Mouse (Mus musculus) midbrain, embryonic 11.5 days (tissue): ENCODE measurements around the gene Atf4. TPM values are rescaled to one million over a fixed set of nuclear protein-coding genes. Genes with fewer than 3 reads are reported as not detected.

Source experiments
- ATAC-seq: fragments of 200-750 bp; cut with Nextera tagmentation; 2 replicates; pipeline ENCODE4 v1.8.0; 2017; ENCODE audit warnings: moderate TSS enrichment, moderate library complexity; ENCODE audit not compliant: low FRiP score
- DNase-seq: peaks from one replicate; pipeline ENCODE4 v3.0.0; 2015; ENCODE audit warnings: low spot score; ENCODE audit errors: missing footprints
- H3K27ac ChIP-seq: fragments of 300-500 bp; sonication (generic); 2 replicates; pipeline ENCODE4 v1.5.1; 2014; ENCODE audit warnings: low read depth, low read length
- H3K27me3 ChIP-seq: fragments of 300-500 bp; sonication (generic); 2 replicates; pipeline ENCODE4 v1.6.1; 2014; ENCODE audit warnings: mild to moderate bottlenecking, low read length, moderate library complexity, mixed read lengths; ENCODE audit not compliant: control insufficient read depth, insufficient read depth
- H3K36me3 ChIP-seq: fragments of 300-500 bp; sonication (generic); 2 replicates; pipeline ENCODE4 v1.6.1; 2014; ENCODE audit warnings: mild to moderate bottlenecking, low read length, moderate library complexity, mixed read lengths; ENCODE audit not compliant: control insufficient read depth, insufficient read depth
- H3K4me1 ChIP-seq: fragments of 300-500 bp; sonication (generic); 2 replicates; pipeline ENCODE4 v1.6.1; 2014; ENCODE audit warnings: low read length; ENCODE audit not compliant: control insufficient read depth, insufficient read depth
- H3K4me2 ChIP-seq: fragments of 300-500 bp; sonication (generic); 2 replicates; pipeline ENCODE4 v1.6.1; 2014; ENCODE audit warnings: mild to moderate bottlenecking, moderate library complexity
- H3K4me3 ChIP-seq: fragments of 300-500 bp; sonication (generic); 2 replicates; pipeline ENCODE4 v1.5.1; 2014; ENCODE audit warnings: low read depth, low read length
- H3K9ac ChIP-seq: fragments of 300-500 bp; sonication (generic); 2 replicates; pipeline ENCODE4 v1.6.1; 2014; ENCODE audit warnings: low read length
- H3K9me3 ChIP-seq: fragments of 300-500 bp; sonication (generic); 2 replicates; pipeline ENCODE4 v1.6.1; 2016; ENCODE audit warnings: low read length; ENCODE audit not compliant: control insufficient read depth
- WGBS: fragments of 180-500 bp; shearing (Covaris S2); extraction: QIAGEN DNeasy Blood & Tissue Kit; methylation state at CpG from one replicate; pipeline ENCODE4 v1.1.7; 2014; 5-methylcytosine and 5-hydroxymethylcytosine counted together
- polyA plus RNA-seq: library from polyadenylated mRNA; unstranded; fragments of >200 nt; fragmentation: Nextera tagmentation; extraction: Ambion mirVana; gene quantifications from 2 replicates; pipeline ENCODE4 v1.2.1, GENCODE M21; 2014

Atf4 gene
- polyA plus RNA-seq, 1 experiment from 2014 or later: 144 TPM

DNA sequence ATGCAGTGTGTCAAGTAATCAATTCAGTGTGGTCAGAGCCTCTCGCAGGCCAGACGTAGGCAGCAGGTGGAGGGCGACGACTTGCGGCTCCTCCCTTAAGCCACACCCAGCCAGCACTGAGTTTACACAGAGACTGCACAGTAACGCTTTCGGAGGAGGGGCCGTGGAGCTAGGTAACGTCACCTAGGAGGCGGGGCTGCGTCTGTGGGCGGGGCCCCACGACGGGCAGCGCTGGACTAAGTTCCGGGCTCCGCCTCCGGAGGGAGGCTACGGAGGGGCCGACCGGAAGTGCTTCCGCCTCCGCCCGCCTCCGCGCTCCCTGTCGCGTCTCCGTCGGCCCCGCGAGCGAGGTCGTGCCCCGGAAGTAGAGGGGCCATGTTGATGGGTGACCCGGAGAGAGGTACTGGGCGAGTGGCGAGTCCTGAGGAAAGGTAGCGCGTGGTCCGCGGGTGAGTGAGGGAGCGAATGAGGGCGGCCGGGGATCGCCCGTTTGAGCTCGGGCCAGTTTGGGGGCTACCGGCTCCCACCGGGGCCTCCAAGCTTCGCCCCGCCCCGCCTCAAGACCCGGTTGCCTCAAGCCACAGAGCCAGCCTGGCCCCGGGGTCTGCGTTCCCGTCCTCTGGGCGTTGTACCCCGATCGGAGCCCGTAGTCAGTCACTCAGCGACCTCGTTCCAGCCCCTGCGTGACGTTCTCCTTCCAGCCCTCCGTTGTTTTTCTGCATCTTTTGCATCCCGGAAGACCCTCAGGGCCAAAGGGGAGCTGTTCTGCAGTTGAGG lies 21.1 kb upstream of the Atf4 start, which contains the start of gene Mief1:
Gene Mief1, plus strand, starts transcription at position 286 of the 777 bp plus-strand sequence.
- Histone ChIP-seq H3K27ac (peak within 1 kb of the TSS; percentile 38), H3K9me3 (no peaks in the 10 kb centered on the region), H3K4me2 (peak within 1 kb of the TSS; percentile 83), H3K9ac (peak within 1 kb of the TSS; percentile 87), H3K4me1 (peaks cover 7% of the 10 kb centered on the region), H3K4me3 (peak within 1 kb of the TSS; percentile 88), H3K36me3 (peaks cover 13% of the 10 kb centered on the region; the same call in 1 of the 2 replicates), H3K27me3 (no peaks in the 10 kb centered on the region)
- peak; percentile 100 for DNase-seq
- under 1% methylated on average over 64 of the region's 67 CpGs for WGBS
- peak; percentile 98 for ATAC-seq

- no peak for DNase-seq
- no peaks in the 10 kb centered on the region for H3K9me3 ChIP-seq
- 95% methylated on average over 9 of the region's 9 CpGs for WGBS
- H3K36me3 ChIP-seq: peaks cover 13% of the 10 kb centered on the region; the same call in 1 of the 2 replicates
- H3K27ac ChIP-seq: no peak within 1 kb of the TSS
- H3K27me3 ChIP-seq: no peaks in the 10 kb centered on the region
- peaks cover 7% of the 10 kb centered on the region for H3K4me1 ChIP-seq
- ATAC-seq: no peak
- peak within 1 kb of the TSS; percentile 88 for H3K4me3 ChIP-seq
- H3K4me2 ChIP-seq: peak within 1 kb of the TSS; percentile 83
- peak within 1 kb of the TSS; percentile 87 for H3K9ac ChIP-seq
Observed at GRCm38 (mm10) chr15:80235535-80235934, 19.4 kb upstream of the Atf4 start, which contains the start of gene AC140267.1. AC140267.1 (plus strand) TSS chr15:80235835.

DNA sequence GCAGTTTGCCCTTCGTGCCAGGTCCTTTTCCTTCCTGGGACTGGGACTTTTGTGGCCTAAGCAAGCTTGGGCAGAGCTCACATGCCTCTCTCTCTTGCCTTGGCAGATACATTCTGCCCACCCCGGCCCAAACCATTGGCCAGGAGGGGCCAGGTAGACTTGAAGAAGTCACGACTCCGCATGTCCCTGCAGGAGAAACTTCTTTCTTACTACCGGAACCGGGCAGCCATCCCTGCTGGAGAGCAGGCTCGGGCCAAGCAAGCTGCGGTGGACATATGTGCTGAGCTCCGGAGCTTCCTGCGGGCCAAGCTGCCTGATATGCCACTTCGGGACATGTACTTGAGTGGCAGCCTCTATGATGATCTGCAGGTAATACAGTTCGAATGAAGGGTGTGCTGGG lies 6.8 kb upstream of the Atf4 start:
- no peak overlapping the region for H3K9ac ChIP-seq
- 96% methylated on average over 12 of the region's 12 CpGs for WGBS
- H3K4me2 ChIP-seq: no peak overlapping the region
- no peak overlapping the region for H3K27ac ChIP-seq
- H3K27me3 ChIP-seq: no peaks in the 10 kb centered on the region
- H3K9me3 ChIP-seq: no peaks in the 10 kb centered on the region
- ATAC-seq (no peak), DNase-seq (peak; percentile 33)
- no peaks in the 10 kb centered on the region for H3K4me1 ChIP-seq
- H3K36me3 ChIP-seq: peaks cover 31% of the 10 kb centered on the region
- H3K4me3 ChIP-seq: no peak overlapping the region

- Histone ChIP-seq H3K27ac (no peak overlapping the region), H3K36me3 (peaks cover 28% of the 10 kb centered on the region), H3K27me3 (no peaks in the 10 kb centered on the region), H3K9me3 (no peaks in the 10 kb centered on the region), H3K4me2 (no peak overlapping the region), H3K4me1 (no peaks in the 10 kb centered on the region), H3K4me3 (no peak overlapping the region), H3K9ac (no peak overlapping the region)
- DNase-seq (peak; percentile 57), ATAC-seq (no peak)
- 100% methylated on average over 1 of the region's 1 CpGs for WGBS
Observed at GRCm38 (mm10) chr15:80248596-80248995, 6.4 kb upstream of the Atf4 start.

DNA sequence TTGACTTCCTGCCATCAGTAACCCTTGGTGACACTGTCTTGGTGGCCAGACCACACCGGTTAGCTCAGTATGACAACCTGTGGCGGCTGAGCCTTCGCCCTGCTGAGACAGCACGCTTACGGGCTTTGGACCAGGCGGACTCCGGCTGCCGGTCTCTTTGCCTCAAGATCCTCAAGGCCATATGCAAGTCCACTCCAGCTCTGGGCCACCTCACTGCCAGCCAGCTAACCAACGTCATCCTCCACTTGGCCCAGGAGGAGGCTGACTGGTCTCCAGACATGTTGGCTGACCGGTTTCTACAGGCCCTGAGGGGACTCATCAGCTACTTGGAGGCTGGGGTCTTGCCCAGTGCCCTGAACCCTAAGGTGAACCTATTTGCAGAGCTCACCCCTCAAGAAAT lies 5.3 kb upstream of the Atf4 start:
- Histone ChIP-seq H3K9me3 (no peaks in the 10 kb centered on the region), H3K36me3 (peaks cover 28% of the 10 kb centered on the region), H3K4me2 (no peak overlapping the region), H3K27me3 (no peaks in the 10 kb centered on the region), H3K9ac (no peak overlapping the region), H3K4me1 (peaks cover 6% of the 10 kb centered on the region), H3K4me3 (no peak overlapping the region), H3K27ac (no peak overlapping the region)
- WGBS: 96% methylated on average over 10 of the region's 10 CpGs
- DNase-seq (no peak), ATAC-seq (no peak)

DNA sequence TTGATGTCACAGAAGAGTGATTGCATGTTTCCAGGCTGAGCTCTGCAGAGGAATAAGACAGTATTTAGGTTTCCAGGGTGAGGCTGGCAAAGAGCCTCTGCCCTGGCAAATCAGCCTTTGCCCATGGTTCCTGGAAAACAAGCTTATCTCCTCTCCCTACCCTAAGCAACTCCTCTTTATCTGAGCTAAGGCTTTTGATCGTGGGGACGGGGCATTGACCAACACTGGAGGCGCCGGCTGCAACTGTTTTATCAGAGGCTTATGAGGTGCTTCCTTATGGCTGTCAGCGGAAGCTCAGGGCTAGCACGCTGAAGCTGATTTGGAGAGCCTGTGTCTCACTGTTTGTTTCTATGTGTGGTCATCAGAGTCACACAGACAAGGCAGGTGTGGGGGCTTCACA lies 4.4 kb upstream of the Atf4 start:
- ATAC-seq: no peak
- Histone ChIP-seq H3K4me1 (peaks cover 6% of the 10 kb centered on the region), H3K9me3 (no peaks in the 10 kb centered on the region)

DNA sequence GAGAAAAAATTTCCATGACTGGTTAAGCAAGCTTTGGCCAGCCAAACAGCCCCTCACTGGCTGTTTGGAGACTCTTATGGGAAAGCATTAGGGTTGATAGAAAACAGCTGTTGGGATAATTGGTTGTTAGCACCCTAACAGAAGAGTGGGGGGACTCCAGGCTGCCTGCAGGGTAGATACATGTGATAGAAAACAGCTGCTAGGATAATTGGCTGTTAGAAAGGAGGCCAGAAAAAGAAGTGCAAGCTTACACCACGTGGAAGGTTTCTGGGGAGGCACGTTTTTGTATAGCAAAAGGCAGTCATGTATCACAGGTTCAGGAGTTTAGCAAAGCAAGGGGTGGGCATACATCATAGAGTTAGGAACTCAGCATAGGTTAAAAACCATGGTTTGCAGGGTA lies 1.5 kb upstream of the Atf4 start:
- Histone ChIP-seq H3K4me2 (no peak overlapping the region), H3K4me3 (no peak overlapping the region), H3K9me3 (no peaks in the 10 kb centered on the region), H3K36me3 (peaks cover 27% of the 10 kb centered on the region), H3K4me1 (peaks cover 16% of the 10 kb centered on the region), H3K9ac (no peak overlapping the region), H3K27ac (no peak overlapping the region; the same call in 1 of the 2 replicates), H3K27me3 (no peaks in the 10 kb centered on the region)
- WGBS: 52% methylated on average over 2 of the region's 2 CpGs
- no peak for ATAC-seq
- no peak for DNase-seq

More for the DNA sequence above, 4.4 kb upstream of the Atf4 start:
- Histone ChIP-seq H3K4me3 (no peak overlapping the region), H3K36me3 (peaks cover 24% of the 10 kb centered on the region), H3K9ac (no peak overlapping the region), H3K4me2 (no peak overlapping the region), H3K27me3 (no peaks in the 10 kb centered on the region), H3K27ac (no peak overlapping the region)
- 95% methylated on average over 6 of the region's 6 CpGs for WGBS
- DNase-seq: no peak

GRCm38 (mm10) chr15:80254207-80254606 lies 777 bp upstream of the Atf4 start:
- Histone ChIP-seq H3K4me1 (peaks cover 18% of the 10 kb centered on the region), H3K9ac (peak overlapping the region; percentile 100), H3K36me3 (peaks cover 22% of the 10 kb centered on the region), H3K27me3 (no peaks in the 10 kb centered on the region), H3K9me3 (no peaks in the 10 kb centered on the region), H3K4me2 (peak overlapping the region; percentile 93), H3K27ac (peak overlapping the region; percentile 97), H3K4me3 (peak overlapping the region; percentile 100)
- ATAC-seq (no peak), DNase-seq (no peak)
- WGBS: 59% methylated on average over 6 of the region's 6 CpGs

DNA sequence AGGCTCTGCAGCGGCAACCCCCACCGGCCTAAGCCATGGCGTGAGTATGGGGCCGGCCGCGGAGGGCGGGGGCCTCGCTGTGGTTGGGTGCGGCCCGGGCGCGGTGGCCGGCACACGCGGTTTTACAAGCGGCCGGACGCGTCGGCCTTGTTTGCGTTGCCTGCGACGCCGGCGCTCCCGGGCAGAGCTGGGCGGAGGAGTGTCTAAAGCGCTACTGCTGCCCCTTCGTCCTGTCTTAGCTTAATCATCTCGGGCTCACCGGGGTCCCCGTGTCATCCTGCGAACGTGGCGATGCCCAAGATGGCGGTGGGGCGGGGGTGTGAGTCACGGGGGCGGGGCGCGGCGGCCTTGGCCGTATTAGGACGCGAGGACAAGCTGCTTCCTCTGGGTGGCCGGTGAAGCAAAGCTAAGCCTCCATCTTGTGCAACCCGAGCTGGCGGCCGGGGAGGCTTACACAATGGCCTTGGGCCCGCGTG lies 700 bp downstream of the Atf4 start:
- Histone ChIP-seq H3K4me1 (peaks cover 18% of the 10 kb centered on the region), H3K27ac (peak overlapping the region; percentile 97), H3K4me2 (peak overlapping the region; percentile 93), H3K27me3 (no peaks in the 10 kb centered on the region), H3K36me3 (peaks cover 13% of the 10 kb centered on the region), H3K9me3 (no peaks in the 10 kb centered on the region), H3K4me3 (peak overlapping the region; percentile 100), H3K9ac (peak overlapping the region; percentile 100)
- DNase-seq (peak; percentile 95), ATAC-seq (peak; percentile 31)
- WGBS: under 1% methylated on average over 50 of the region's 51 CpGs
